Mouse (Mus musculus) adrenal gland, postnatal 36 days (tissue): ENCODE measurements around the gene Zfand5. TPM values are rescaled to one million over a fixed set of nuclear protein-coding genes. Genes with fewer than 3 reads are reported as not detected.

ENCODE experiments used
- DNase-seq, 2 experiments: peaks; one replicate each; pipeline ENCODE4 v3.0.0; 2021; ENCODE audit warnings: mixed read lengths in 1 of 2
- total RNA-seq, 2 experiments: library from RNA; stranded (reverse); gene quantifications; 2 replicates each; pipeline ENCODE4 v1.2.3; 2021

Gene Zfand5
- total RNA-seq, 2 experiments from 2014 or later: 189 to 297 TPM

- DNase-seq: no peak
Measured at GRCm38 (mm10) chr19:21328951-21329350, 56.9 kb downstream of the Zfand5 start.

DNA sequence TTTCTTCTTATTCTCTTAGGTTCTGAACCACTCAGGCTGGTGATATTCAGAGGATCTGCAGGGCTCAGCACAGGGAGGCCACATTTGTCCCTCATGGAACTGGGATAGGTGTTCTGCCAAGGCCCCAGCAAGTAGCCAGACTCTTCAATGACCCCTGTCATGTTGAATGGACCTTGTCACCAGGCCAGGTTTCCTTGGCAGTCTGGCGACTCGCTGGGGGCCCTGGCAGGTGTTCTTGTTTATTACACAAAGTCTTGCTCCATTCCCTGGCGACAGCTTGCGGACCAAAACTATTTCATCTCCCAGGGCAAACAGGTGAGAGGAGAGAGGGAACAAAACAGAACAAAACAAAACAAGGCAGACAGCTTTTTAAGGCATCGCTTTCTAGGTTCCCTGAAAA lies 57.7 kb downstream of the Zfand5 start:
- peak; percentile 27 to 47 for DNase-seq

GRCm38 (mm10) chr19:21330305-21331115 lies 58.4 kb downstream of the Zfand5 start:
- peak in 1 of 2 experiments; percentile 2 for DNase-seq

- no peak for DNase-seq
Measured at GRCm38 (mm10) chr19:21331621-21332155, 59.6 kb downstream of the Zfand5 start.

Other genes starting within 250 kb of the Zfand5 start
- gene Gda, start 201.2 kb downstream of the Zfand5 start, total RNA-seq: 10 to 100 TPM in 1 of 2 experiments, 1 to 10 TPM in 1; 9.7 to 15.8 TPM